Mouse (Mus musculus): ENCODE data around the gene Clasp2. TPM values are rescaled to one million over a fixed set of nuclear protein-coding genes. Genes with fewer than 3 reads are reported as not detected.

Gene Clasp2
- polyA plus RNA-seq, 1 experiment from 2014 or later: 22.2 TPM

DNA sequence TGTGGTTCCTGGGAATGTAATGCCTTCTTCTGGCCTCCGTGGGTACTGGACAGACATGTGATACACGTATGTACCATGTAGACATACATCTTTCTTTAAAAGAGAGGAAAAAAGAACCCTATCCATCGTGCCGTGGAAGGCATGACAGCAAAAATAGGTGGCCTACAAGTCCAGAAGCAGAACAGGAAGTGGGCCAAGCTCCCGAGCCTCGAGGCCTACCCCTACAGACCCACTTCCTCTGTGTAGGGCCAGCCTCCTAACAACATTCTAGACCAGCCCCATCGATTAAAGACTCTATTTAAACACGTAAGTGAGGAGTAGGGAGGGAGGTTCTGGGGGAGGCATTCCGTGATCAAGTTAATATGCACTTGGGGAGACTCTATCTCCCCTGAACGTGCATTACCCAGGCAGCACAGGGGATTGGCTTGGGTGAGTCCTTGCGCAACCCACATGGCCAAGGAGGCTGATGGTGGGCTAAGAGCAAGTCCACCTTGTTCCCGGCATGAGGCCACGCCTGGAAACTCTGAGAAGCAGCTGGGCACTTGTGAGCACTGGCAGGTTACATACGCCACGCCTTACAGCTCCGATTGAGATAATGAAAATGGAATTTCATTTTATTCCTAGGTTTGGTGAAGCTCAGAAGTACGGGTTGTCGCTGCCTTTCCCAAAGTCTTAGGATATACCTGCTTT lies 14.1 kb upstream of the Clasp2 start:
- H3K27ac ChIP-seq: no peak overlapping the region
- no peak overlapping the region for H3K4me3 ChIP-seq
- no peak for ATAC-seq (ENCODE audit: insufficient number of reproducible peaks, low FRiP score, low TSS enrichment, low read depth)
- no peak overlapping the region for H3K4me2 ChIP-seq
- H3K4me1 ChIP-seq: no peaks in the 10 kb centered on the region; the same call in 1 of the 2 replicates
- H3K9ac ChIP-seq: no peak overlapping the region
- no peaks in the 10 kb centered on the region for H3K27me3 ChIP-seq
- no peaks in the 10 kb centered on the region for H3K9me3 ChIP-seq
- no peaks in the 10 kb centered on the region for H3K36me3 ChIP-seq
- 79% methylated on average over 18 of the region's 18 CpGs for WGBS

- H3K36me3 ChIP-seq: no peaks in the 10 kb centered on the region
- WGBS: 74% methylated on average over 3 of the region's 3 CpGs
- H3K4me3 ChIP-seq: no peak overlapping the region
- H3K27me3 ChIP-seq: no peaks in the 10 kb centered on the region
- H3K9ac ChIP-seq: no peak overlapping the region
- H3K4me2 ChIP-seq: no peak overlapping the region
- no peaks in the 10 kb centered on the region for H3K9me3 ChIP-seq
- no peak overlapping the region for H3K27ac ChIP-seq
- no peaks in the 10 kb centered on the region; the same call in 1 of the 2 replicates for H3K4me1 ChIP-seq
- ATAC-seq (ENCODE audit: insufficient number of reproducible peaks, low FRiP score, low TSS enrichment, low read depth): no peak
These were observed 9.7 kb upstream of the Clasp2 start for GRCm38 (mm10) chr9:113731540-113731939.

DNA sequence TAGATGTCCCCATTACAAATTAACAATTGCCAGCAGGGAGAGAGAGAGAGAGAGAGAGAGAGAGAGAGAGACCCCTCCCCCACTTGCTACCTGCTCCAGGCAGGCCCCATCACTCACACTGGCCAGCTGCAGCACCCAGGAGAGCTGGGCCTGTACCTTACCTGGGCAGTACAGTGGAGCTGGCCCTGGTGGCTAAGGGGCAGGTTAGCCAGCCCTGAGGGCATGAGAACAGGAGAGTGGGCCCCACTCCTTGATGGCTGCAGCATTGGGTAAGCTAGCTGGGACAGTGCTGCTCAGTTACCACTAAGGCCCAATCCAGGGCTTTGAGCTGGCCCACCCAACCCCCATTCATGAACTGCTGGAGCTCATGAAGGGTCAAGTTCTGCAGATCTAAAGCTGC lies 5.4 kb upstream of the Clasp2 start:
- H3K27me3 ChIP-seq: no peaks in the 10 kb centered on the region
- no peak overlapping the region for H3K4me3 ChIP-seq
- H3K9ac ChIP-seq: no peak overlapping the region
- H3K27ac ChIP-seq: no peak overlapping the region
- H3K36me3 ChIP-seq: no peaks in the 10 kb centered on the region
- peaks cover 4% of the 10 kb centered on the region; the same call in 1 of the 2 replicates for H3K4me1 ChIP-seq
- no peak overlapping the region for H3K4me2 ChIP-seq
- no peaks in the 10 kb centered on the region for H3K9me3 ChIP-seq
- ATAC-seq (ENCODE audit: insufficient number of reproducible peaks, low FRiP score, low TSS enrichment, low read depth): no peak

DNA sequence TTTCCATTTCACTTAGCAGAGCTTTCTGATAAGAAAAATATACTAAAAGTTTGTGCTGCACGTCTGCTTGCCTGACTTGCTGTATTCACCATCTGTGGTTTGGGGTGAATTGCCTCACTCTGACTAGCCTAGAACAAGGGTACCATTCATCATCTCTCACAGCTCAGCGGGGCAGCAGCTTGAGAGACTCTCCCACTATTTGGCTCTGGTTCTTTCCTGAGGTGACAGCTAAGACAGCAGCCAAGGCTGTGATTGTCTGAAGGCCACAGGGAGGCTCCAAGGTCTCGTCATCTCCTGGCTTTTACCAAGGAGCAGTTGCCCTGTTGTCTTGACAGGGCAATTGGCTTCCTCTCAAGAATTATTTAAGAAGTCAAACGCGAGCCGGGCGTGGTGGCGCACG lies 3.3 kb upstream of the Clasp2 start:
- Histone ChIP-seq H3K27me3 (no peaks in the 10 kb centered on the region), H3K4me1 (peaks cover 5% of the 10 kb centered on the region; the same call in 1 of the 2 replicates), H3K9ac (no peak overlapping the region), H3K9me3 (no peaks in the 10 kb centered on the region), H3K27ac (no peak overlapping the region), H3K36me3 (no peaks in the 10 kb centered on the region), H3K4me2 (no peak overlapping the region), H3K4me3 (no peak overlapping the region)
- WGBS: 75% methylated on average over 9 of the region's 9 CpGs
- no peak for ATAC-seq (ENCODE audit: insufficient number of reproducible peaks, low FRiP score, low TSS enrichment, low read depth)

- Histone ChIP-seq H3K4me3 (no peak overlapping the region), H3K9ac (no peak overlapping the region), H3K27ac (no peak overlapping the region), H3K4me2 (no peak overlapping the region), H3K36me3 (no peaks in the 10 kb centered on the region), H3K9me3 (no peaks in the 10 kb centered on the region), H3K4me1 (peaks cover 10% of the 10 kb centered on the region; the same call in 1 of the 2 replicates), H3K27me3 (no peaks in the 10 kb centered on the region)
- ATAC-seq (ENCODE audit: insufficient number of reproducible peaks, low FRiP score, low TSS enrichment, low read depth): no peak
- WGBS: 77% methylated on average over 6 of the region's 6 CpGs
These were observed 2.3 kb upstream of the Clasp2 start for GRCm38 (mm10) chr9:113738941-113739340.

DNA sequence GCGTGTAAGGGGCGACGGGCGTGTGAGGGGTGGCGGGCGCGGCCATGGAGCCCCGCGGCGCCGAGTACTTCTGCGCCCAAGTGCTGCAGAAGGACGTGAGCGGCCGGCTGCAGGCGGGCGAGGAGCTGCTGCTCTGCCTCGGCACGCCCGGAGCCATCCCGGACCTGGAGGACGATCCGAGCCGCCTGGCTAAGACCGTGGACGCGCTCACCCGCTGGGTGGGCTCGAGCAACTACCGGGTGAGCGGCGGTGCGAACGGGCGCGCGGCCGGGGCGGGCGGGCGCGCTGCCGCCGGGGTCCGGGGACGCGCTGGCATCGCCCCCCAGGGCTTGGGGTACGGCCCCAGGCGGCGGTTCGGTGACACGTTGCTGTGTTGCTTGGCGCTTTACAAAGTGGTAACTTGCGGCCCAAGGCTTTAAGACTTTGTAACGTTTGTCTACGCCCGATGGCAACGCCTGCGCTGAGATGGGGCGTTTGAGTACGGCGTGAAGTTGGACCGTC lies 414 bp downstream of the Clasp2 start:
- Histone ChIP-seq H3K36me3 (no peaks in the 10 kb centered on the region), H3K27ac (peak overlapping the region; percentile 90), H3K4me1 (peaks cover 10% of the 10 kb centered on the region; the same call in 1 of the 2 replicates), H3K27me3 (no peaks in the 10 kb centered on the region), H3K4me3 (peak overlapping the region; percentile 95), H3K9ac (peak overlapping the region; percentile 87), H3K9me3 (no peaks in the 10 kb centered on the region), H3K4me2 (peak overlapping the region; percentile 90)
- WGBS: under 1% methylated on average over 64 of the region's 64 CpGs
- ATAC-seq (ENCODE audit: insufficient number of reproducible peaks, low FRiP score, low TSS enrichment, low read depth): peak; percentile 50

- no peak for ATAC-seq (ENCODE audit: insufficient number of reproducible peaks, low FRiP score, low TSS enrichment, low read depth)
- H3K27ac ChIP-seq: 0 out of 2 replicates have a peak overlapping the region, but pooled peaks have one; percentile 90
- WGBS: 1% methylated on average over 17 of the region's 17 CpGs
These were observed 1.1 kb downstream of the Clasp2 start for GRCm38 (mm10) chr9:113742361-113742794.

GRCm38 (mm10) chr9:113743291-113743690 lies 2.0 kb downstream of the Clasp2 start:
- ATAC-seq (ENCODE audit: insufficient number of reproducible peaks, low FRiP score, low TSS enrichment, low read depth): no peak
- H3K9me3 ChIP-seq: no peaks in the 10 kb centered on the region
- no peaks in the 10 kb centered on the region for H3K36me3 ChIP-seq
- no peak overlapping the region for H3K4me3 ChIP-seq
- H3K4me1 ChIP-seq: peaks cover 10% of the 10 kb centered on the region; the same call in 1 of the 2 replicates
- H3K27me3 ChIP-seq: no peaks in the 10 kb centered on the region
- WGBS: 60% methylated on average over 3 of the region's 3 CpGs
- no peak overlapping the region for H3K27ac ChIP-seq
- H3K4me2 ChIP-seq: no peak overlapping the region
- no peak overlapping the region for H3K9ac ChIP-seq

More at GRCm38 (mm10) chr9:113742361-113742794, 1.1 kb downstream of the Clasp2 start:
- peaks cover 10% of the 10 kb centered on the region; the same call in 1 of the 2 replicates for H3K4me1 ChIP-seq
- no peaks in the 10 kb centered on the region for H3K27me3 ChIP-seq
- peak overlapping the region; percentile 87 for H3K9ac ChIP-seq
- no peaks in the 10 kb centered on the region for H3K36me3 ChIP-seq
- peak overlapping the region; percentile 95 for H3K4me3 ChIP-seq
- H3K9me3 ChIP-seq: no peaks in the 10 kb centered on the region
- H3K4me2 ChIP-seq: peak overlapping the region; percentile 90

DNA sequence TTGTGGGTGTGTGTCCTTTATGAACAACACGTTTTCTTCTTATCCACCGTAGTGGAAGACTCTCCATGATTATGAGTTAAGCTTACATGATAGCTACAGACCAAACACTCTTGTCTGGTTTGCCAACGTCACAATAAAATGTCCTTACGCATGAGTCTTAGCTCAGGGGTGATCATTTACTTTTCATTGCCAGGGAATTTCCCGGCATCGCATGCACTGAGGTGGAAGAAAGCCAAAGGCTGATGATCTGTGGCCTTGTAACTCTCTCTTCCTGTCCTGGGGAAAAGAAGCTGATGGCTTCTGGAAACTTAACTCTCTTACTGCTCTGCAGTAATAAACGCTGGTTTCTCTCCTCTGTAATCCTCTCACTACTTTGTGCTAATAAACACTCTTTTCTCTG lies 8.1 kb downstream of the Clasp2 start:
- H3K36me3 ChIP-seq: no peaks in the 10 kb centered on the region
- 52% methylated on average over 7 of the region's 7 CpGs for WGBS
- no peaks in the 10 kb centered on the region for H3K4me1 ChIP-seq
- no peak overlapping the region for H3K27ac ChIP-seq
- no peak overlapping the region for H3K4me2 ChIP-seq
- ATAC-seq (ENCODE audit: insufficient number of reproducible peaks, low FRiP score, low TSS enrichment, low read depth): no peak
- H3K9me3 ChIP-seq: no peaks in the 10 kb centered on the region
- no peak overlapping the region for H3K9ac ChIP-seq
- H3K4me3 ChIP-seq: no peak overlapping the region
- no peaks in the 10 kb centered on the region for H3K27me3 ChIP-seq

DNA sequence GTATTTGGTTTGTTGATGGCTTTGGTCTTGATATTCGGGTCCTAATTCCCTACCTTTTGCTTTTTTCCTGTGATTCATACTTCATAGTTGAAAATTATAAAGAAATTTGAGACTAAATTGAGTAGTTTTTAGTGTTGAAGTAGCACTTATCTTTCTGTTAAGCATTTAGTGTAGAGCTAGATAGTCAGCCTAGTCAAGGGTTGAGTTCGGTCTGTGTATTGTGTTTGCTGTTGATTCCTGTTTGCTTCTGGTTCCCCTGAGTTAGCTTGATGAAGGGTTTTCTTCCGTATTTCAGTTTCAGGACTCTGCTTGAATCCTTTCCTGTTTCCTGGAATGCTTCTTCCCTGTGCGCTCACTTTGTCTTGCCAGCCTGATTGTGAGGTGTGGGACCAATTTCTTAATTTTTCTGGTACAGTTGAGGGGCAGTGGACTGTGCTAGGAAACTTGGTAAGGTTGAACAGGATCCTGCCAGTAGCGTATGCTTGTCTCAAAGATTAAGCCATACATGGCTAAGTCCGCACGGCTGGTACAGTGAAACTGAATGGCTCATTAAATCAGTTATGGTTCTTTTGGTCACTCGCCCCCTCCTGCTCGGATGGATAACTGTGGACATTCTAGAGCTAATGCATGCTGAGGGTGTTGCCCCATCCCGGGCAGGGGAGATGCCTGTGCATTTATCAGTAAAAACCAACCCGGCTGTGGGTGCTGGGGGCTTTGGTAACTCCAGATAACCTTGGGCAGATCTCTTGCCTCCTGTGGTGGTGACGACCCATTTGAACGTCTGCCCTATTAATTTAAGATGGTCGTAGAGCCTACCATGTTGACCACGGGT lies 14.8 kb downstream of the Clasp2 start:
- Histone ChIP-seq H3K36me3 (peaks cover 14% of the 10 kb centered on the region), H3K27me3 (no peaks in the 10 kb centered on the region), H3K9me3 (no peaks in the 10 kb centered on the region), H3K4me1 (no peaks in the 10 kb centered on the region), H3K9ac (no peak overlapping the region), H3K4me3 (no peak overlapping the region), H3K4me2 (no peak overlapping the region), H3K27ac (no peak overlapping the region)
- WGBS: 85% methylated on average over 15 of the region's 15 CpGs
- ATAC-seq (ENCODE audit: insufficient number of reproducible peaks, low FRiP score, low TSS enrichment, low read depth): no peak

- 95% methylated on average over 10 of the region's 10 CpGs for WGBS
- Histone ChIP-seq H3K4me3 (no peak overlapping the region), H3K9me3 (no peaks in the 10 kb centered on the region), H3K27ac (no peak overlapping the region), H3K9ac (no peak overlapping the region), H3K36me3 (peaks cover 17% of the 10 kb centered on the region), H3K27me3 (no peaks in the 10 kb centered on the region), H3K4me1 (no peaks in the 10 kb centered on the region), H3K4me2 (no peak overlapping the region)
- no peak for ATAC-seq (ENCODE audit: insufficient number of reproducible peaks, low FRiP score, low TSS enrichment, low read depth)
These were observed 17.2 kb downstream of the Clasp2 start for GRCm38 (mm10) chr9:113758472-113758871.

GRCm38 (mm10) chr9:113759684-113760083 lies 18.4 kb downstream of the Clasp2 start:
- no peak for ATAC-seq (ENCODE audit: insufficient number of reproducible peaks, low FRiP score, low TSS enrichment, low read depth)
- no peak overlapping the region for H3K4me2 ChIP-seq
- no peak overlapping the region for H3K9ac ChIP-seq
- H3K36me3 ChIP-seq: peaks cover 17% of the 10 kb centered on the region
- no peak overlapping the region for H3K27ac ChIP-seq
- H3K4me1 ChIP-seq: no peaks in the 10 kb centered on the region
- H3K4me3 ChIP-seq: no peak overlapping the region
- H3K9me3 ChIP-seq: no peaks in the 10 kb centered on the region
- 94% methylated on average over 1 of the region's 1 CpGs for WGBS
- H3K27me3 ChIP-seq: no peaks in the 10 kb centered on the region
